Mouse (Mus musculus): ENCODE results near the gene Acvrl1. TPM values are rescaled to one million over a fixed set of nuclear protein-coding genes. Genes with fewer than 3 reads are reported as not detected.

Gene Acvrl1
- polyA plus RNA-seq, 1 experiment from 2014 or later: 4.1 TPM

- 38% methylated on average over 5 of the region's 5 CpGs for WGBS
- Histone ChIP-seq H3K4me3 (ENCODE audit: low read depth, low read length) (no peak overlapping the region), H3K4me2 (ENCODE audit: low read length) (no peak overlapping the region), H3K27ac (ENCODE audit: low read depth, low read length) (no peak overlapping the region), H3K27me3 (replicated peaks; ENCODE audit: control insufficient read depth, insufficient read depth, low read length) (no peaks in the 10 kb centered on the region), H3K36me3 (ENCODE audit: control insufficient read depth, insufficient read depth, low read length) (peaks cover 7% of the 10 kb centered on the region), H3K9me3 (replicated peaks; ENCODE audit: control insufficient read depth, low read length) (no peaks in the 10 kb centered on the region), H3K4me1 (ENCODE audit: control insufficient read depth, insufficient read depth, low read length) (peaks cover 29% of the 10 kb centered on the region), H3K9ac (ENCODE audit: low read length) (no peak overlapping the region)
- DNase-seq (ENCODE audit: low spot score) (no peak), ATAC-seq (no peak)
Observed at GRCm38 (mm10) chr15:101182676-101183075, 54.4 kb downstream of the Acvrl1 start.

- no peak for ATAC-seq
- no peaks in the 10 kb centered on the region for H3K9me3 ChIP-seq (replicated peaks; ENCODE audit: control insufficient read depth, low read length)
- H3K9ac ChIP-seq (ENCODE audit: low read length): no peak overlapping the region
- peaks cover 15% of the 10 kb centered on the region for H3K4me1 ChIP-seq (ENCODE audit: control insufficient read depth, insufficient read depth, low read length)
- H3K27me3 ChIP-seq (replicated peaks; ENCODE audit: control insufficient read depth, insufficient read depth, low read length): no peaks in the 10 kb centered on the region
- no peak for DNase-seq (ENCODE audit: low spot score)
- H3K27ac ChIP-seq (ENCODE audit: low read depth, low read length): no peak overlapping the region
- WGBS: 97% methylated on average over 8 of the region's 8 CpGs
- H3K4me2 ChIP-seq (ENCODE audit: low read length): no peak overlapping the region
- no peak overlapping the region for H3K4me3 ChIP-seq (ENCODE audit: low read depth, low read length)
- peaks cover 7% of the 10 kb centered on the region for H3K36me3 ChIP-seq (ENCODE audit: control insufficient read depth, insufficient read depth, low read length)
Observed at GRCm38 (mm10) chr15:101184300-101184699, 56.0 kb downstream of the Acvrl1 start.

- WGBS: 93% methylated on average over 3 of the region's 3 CpGs
- no peaks in the 10 kb centered on the region for H3K27me3 ChIP-seq (replicated peaks; ENCODE audit: control insufficient read depth, insufficient read depth, low read length)
- H3K27ac ChIP-seq (ENCODE audit: low read depth, low read length): no peak overlapping the region
- no peak overlapping the region for H3K9ac ChIP-seq (ENCODE audit: low read length)
- H3K9me3 ChIP-seq (replicated peaks; ENCODE audit: control insufficient read depth, low read length): no peaks in the 10 kb centered on the region
- H3K36me3 ChIP-seq (ENCODE audit: control insufficient read depth, insufficient read depth, low read length): peaks cover 7% of the 10 kb centered on the region
- H3K4me3 ChIP-seq (ENCODE audit: low read depth, low read length): no peak overlapping the region
- ATAC-seq: no peak
- H3K4me1 ChIP-seq (ENCODE audit: control insufficient read depth, insufficient read depth, low read length): peaks cover 14% of the 10 kb centered on the region; the same call in 1 of the 2 replicates
- no peak overlapping the region for H3K4me2 ChIP-seq (ENCODE audit: low read length)
- no peak for DNase-seq (ENCODE audit: low spot score)
Observed at GRCm38 (mm10) chr15:101185549-101185948, 57.2 kb downstream of the Acvrl1 start.

- ATAC-seq (no peak), DNase-seq (ENCODE audit: low spot score) (no peak)
- peaks cover 15% of the 10 kb centered on the region for H3K4me1 ChIP-seq (ENCODE audit: control insufficient read depth, insufficient read depth, low read length)
- H3K27me3 ChIP-seq (replicated peaks; ENCODE audit: control insufficient read depth, insufficient read depth, low read length): no peaks in the 10 kb centered on the region
- no peak overlapping the region for H3K9ac ChIP-seq (ENCODE audit: low read length)
- 87% methylated on average over 5 of the region's 5 CpGs for WGBS
- peaks cover 7% of the 10 kb centered on the region for H3K36me3 ChIP-seq (ENCODE audit: control insufficient read depth, insufficient read depth, low read length)
- no peak overlapping the region for H3K4me2 ChIP-seq (ENCODE audit: low read length)
- no peak overlapping the region for H3K4me3 ChIP-seq (ENCODE audit: low read depth, low read length)
- H3K27ac ChIP-seq (ENCODE audit: low read depth, low read length): no peak overlapping the region
- H3K9me3 ChIP-seq (replicated peaks; ENCODE audit: control insufficient read depth, low read length): no peaks in the 10 kb centered on the region
Observed at GRCm38 (mm10) chr15:101187907-101188306, 59.6 kb downstream of the Acvrl1 start.

GRCm38 (mm10) chr15:101189981-101190761 lies 61.8 kb downstream of the Acvrl1 start:
- Histone ChIP-seq H3K27ac (ENCODE audit: low read depth, low read length) (no peak overlapping the region), H3K27me3 (replicated peaks; ENCODE audit: control insufficient read depth, insufficient read depth, low read length) (no peaks in the 10 kb centered on the region), H3K4me1 (ENCODE audit: control insufficient read depth, insufficient read depth, low read length) (peaks cover 15% of the 10 kb centered on the region), H3K9ac (ENCODE audit: low read length) (no peak overlapping the region), H3K36me3 (ENCODE audit: control insufficient read depth, insufficient read depth, low read length) (peaks cover 22% of the 10 kb centered on the region), H3K4me3 (ENCODE audit: low read depth, low read length) (no peak overlapping the region), H3K9me3 (replicated peaks; ENCODE audit: control insufficient read depth, low read length) (no peaks in the 10 kb centered on the region), H3K4me2 (ENCODE audit: low read length) (no peak overlapping the region)
- 77% methylated on average over 10 of the region's 10 CpGs for WGBS
- ATAC-seq: no peak
- no peak for DNase-seq (ENCODE audit: low spot score)

- WGBS: 68% methylated on average over 5 of the region's 5 CpGs
- Histone ChIP-seq H3K9me3 (replicated peaks; ENCODE audit: control insufficient read depth, low read length) (no peaks in the 10 kb centered on the region), H3K4me3 (ENCODE audit: low read depth, low read length) (no peak overlapping the region), H3K4me1 (ENCODE audit: control insufficient read depth, insufficient read depth, low read length) (peaks cover 15% of the 10 kb centered on the region), H3K4me2 (ENCODE audit: low read length) (no peak overlapping the region), H3K27me3 (replicated peaks; ENCODE audit: control insufficient read depth, insufficient read depth, low read length) (no peaks in the 10 kb centered on the region), H3K36me3 (ENCODE audit: control insufficient read depth, insufficient read depth, low read length) (peaks cover 24% of the 10 kb centered on the region), H3K9ac (ENCODE audit: low read length) (no peak overlapping the region), H3K27ac (ENCODE audit: low read depth, low read length) (no peak overlapping the region)
- DNase-seq (ENCODE audit: low spot score) (no peak), ATAC-seq (no peak)
Observed at GRCm38 (mm10) chr15:101190762-101191150, 62.4 kb downstream of the Acvrl1 start.

- Histone ChIP-seq H3K9me3 (replicated peaks; ENCODE audit: control insufficient read depth, low read length) (no peaks in the 10 kb centered on the region), H3K36me3 (ENCODE audit: control insufficient read depth, insufficient read depth, low read length) (peaks cover 33% of the 10 kb centered on the region), H3K4me2 (ENCODE audit: low read length) (0 out of 2 replicates have a peak overlapping the region, but pooled peaks have one; percentile 15), H3K27me3 (replicated peaks; ENCODE audit: control insufficient read depth, insufficient read depth, low read length) (no peaks in the 10 kb centered on the region), H3K4me3 (ENCODE audit: low read depth, low read length) (no peak overlapping the region), H3K9ac (ENCODE audit: low read length) (no peak overlapping the region), H3K4me1 (ENCODE audit: control insufficient read depth, insufficient read depth, low read length) (peaks cover 15% of the 10 kb centered on the region), H3K27ac (ENCODE audit: low read depth, low read length) (peak overlapping the region; percentile 44; the same call in 1 of the 2 replicates)
- 8% methylated on average over 13 of the region's 13 CpGs for WGBS
- DNase-seq (ENCODE audit: low spot score): peak; percentile 92
- ATAC-seq: peak; percentile 89
Observed at GRCm38 (mm10) chr15:101191459-101192259, 63.3 kb downstream of the Acvrl1 start.

GRCm38 (mm10) chr15:101192260-101192640 lies 63.9 kb downstream of the Acvrl1 start:
- Histone ChIP-seq H3K4me1 (ENCODE audit: control insufficient read depth, insufficient read depth, low read length) (peaks cover 15% of the 10 kb centered on the region), H3K9me3 (replicated peaks; ENCODE audit: control insufficient read depth, low read length) (no peaks in the 10 kb centered on the region), H3K36me3 (ENCODE audit: control insufficient read depth, insufficient read depth, low read length) (peaks cover 35% of the 10 kb centered on the region), H3K27ac (ENCODE audit: low read depth, low read length) (no peak overlapping the region), H3K4me2 (ENCODE audit: low read length) (no peak overlapping the region), H3K27me3 (replicated peaks; ENCODE audit: control insufficient read depth, insufficient read depth, low read length) (no peaks in the 10 kb centered on the region), H3K9ac (ENCODE audit: low read length) (no peak overlapping the region), H3K4me3 (ENCODE audit: low read depth, low read length) (no peak overlapping the region)
- no peak for DNase-seq (ENCODE audit: low spot score)
- 34% methylated on average over 7 of the region's 7 CpGs for WGBS
- no peak for ATAC-seq

GRCm38 (mm10) chr15:101192651-101193050 lies 64.3 kb downstream of the Acvrl1 start:
- 79% methylated on average over 7 of the region's 7 CpGs for WGBS
- no peaks in the 10 kb centered on the region for H3K27me3 ChIP-seq (replicated peaks; ENCODE audit: control insufficient read depth, insufficient read depth, low read length)
- no peak overlapping the region for H3K4me3 ChIP-seq (ENCODE audit: low read depth, low read length)
- ATAC-seq: no peak
- H3K9ac ChIP-seq (ENCODE audit: low read length): no peak overlapping the region
- no peak for DNase-seq (ENCODE audit: low spot score)
- no peak overlapping the region for H3K4me2 ChIP-seq (ENCODE audit: low read length)
- H3K9me3 ChIP-seq (replicated peaks; ENCODE audit: control insufficient read depth, low read length): no peaks in the 10 kb centered on the region
- peaks cover 39% of the 10 kb centered on the region for H3K36me3 ChIP-seq (ENCODE audit: control insufficient read depth, insufficient read depth, low read length)
- H3K4me1 ChIP-seq (ENCODE audit: control insufficient read depth, insufficient read depth, low read length): peaks cover 15% of the 10 kb centered on the region
- no peak overlapping the region for H3K27ac ChIP-seq (ENCODE audit: low read depth, low read length)

All from forebrain, embryonic 14.5 days (tissue).